Mouse (Mus musculus): Measurements from ENCODE around the gene Traf3ip2.

DNA sequence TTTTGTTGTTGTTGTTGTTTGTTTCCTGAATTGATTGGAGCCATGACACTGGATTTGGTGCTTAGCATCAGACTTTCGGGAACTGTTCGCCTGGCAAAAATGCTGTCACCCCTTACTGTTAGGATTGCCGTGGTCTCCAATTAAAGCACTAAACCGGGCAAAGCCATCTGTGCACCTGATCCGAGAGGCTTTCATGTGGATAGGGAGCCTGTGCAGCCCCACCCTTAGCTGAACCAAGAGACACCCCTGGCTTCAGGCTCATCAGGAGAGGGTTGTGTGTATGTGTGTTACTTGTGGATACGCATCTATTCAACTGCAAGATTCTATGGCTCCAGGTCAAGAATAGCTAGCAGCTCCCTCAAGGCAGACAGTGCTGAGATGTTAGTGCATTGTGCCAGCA lies 36.3 kb upstream of the Traf3ip2 start:
- TF ChIP-seq CTCF (IDR thresholded peaks at IDR 0.05) (no peak), EP300 (IDR thresholded peaks at IDR 0.05) (no peak)
